Mouse (Mus musculus) naive thymus-derived CD4-positive, alpha-beta T cell, adult 2 months (primary cell): ENCODE results near the gene Mrpl53.

Experiments
- DNase-seq: peaks from one replicate; pipeline ENCODE4 v3.0.0-alpha.2; 2011; ENCODE audit warnings: low read depth

The Mrpl53 gene

DNA sequence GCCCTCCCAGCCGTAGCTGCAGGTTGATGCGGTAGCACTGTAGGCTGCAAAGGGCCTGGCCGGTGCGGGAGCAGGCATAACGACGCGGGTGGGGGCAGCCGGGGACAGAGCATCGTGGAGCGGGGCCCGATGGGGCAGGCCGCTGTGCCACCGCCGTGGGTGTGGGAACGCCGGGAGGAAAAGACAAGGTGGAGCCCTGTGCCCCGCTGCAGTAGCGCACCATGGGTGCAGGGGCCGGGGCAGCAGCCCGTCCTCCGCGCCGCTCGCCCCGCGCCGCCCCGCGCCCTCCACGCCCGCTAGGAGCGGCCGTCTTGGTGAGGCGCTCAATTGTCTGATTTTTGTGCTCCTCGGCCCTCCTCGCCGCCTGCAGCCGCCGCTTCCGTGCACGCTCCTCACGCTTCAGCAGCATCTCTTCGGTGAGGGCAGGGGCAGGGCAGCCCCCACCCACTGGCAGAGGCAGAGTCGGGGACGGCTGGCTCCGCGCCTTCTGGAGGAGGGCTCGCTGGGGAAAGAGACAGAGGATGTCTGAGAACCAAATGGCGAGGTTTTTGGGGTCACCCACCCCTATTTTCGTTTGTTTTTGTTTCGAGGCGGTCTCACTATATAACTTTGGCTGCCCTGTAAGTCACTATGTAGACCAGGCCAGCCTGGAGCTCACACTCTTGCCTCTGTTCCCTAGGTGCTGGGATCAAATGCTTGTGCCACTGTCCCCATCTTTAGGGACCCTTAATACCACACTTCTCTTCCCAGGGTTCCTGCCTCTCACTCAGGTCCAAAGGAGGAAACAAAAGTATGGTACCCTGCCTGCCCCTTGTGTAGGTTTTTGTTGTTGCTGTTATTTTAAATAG, 13.2 kb downstream of the Mrpl53 start:
- DNase-seq = peak; percentile 21

DNA sequence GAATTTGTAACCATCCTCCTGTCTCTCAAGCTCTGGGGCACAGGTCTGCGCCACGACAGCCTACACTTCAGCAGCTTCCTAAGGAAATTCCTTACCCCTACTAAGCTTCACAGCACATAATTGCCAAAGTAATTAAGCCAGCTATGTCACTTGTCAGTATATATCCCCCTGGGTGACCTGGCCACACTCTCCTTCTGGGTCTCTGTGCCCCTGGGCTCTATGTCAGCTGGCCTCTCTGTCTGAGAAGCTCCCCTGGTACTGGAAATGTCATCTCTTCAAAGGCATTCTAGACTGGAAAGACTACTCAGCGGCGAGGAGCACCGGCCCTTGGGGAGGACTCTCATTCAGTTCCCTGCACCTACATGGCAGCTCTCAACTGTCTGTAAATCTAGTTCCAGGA, 14.1 kb downstream of the Mrpl53 start:
- DNase-seq = peak; percentile 9

DNA sequence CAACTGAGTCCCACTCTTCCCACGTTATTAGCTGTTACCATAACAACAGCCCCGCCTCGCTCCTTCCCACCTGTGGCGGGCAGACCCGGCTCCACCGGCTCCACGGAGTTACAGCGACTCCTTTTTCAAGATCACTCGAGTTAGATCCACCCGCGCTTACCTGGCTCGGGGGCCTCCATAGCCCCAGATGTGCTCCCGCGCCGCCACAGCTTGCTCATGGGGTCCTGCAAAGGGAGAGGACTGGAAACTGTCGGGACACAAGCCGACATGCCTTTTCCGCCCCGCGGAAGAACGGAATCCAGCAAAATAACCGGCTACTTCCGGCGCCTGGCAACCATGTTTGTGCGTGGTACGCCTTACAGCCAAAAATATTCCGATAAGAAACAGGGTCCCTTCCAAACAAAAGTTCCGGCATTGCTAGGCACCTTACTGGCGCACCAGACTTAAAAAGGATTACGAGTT, 16.0 kb downstream of the Mrpl53 start:
- peak; percentile 96 for DNase-seq

DNA sequence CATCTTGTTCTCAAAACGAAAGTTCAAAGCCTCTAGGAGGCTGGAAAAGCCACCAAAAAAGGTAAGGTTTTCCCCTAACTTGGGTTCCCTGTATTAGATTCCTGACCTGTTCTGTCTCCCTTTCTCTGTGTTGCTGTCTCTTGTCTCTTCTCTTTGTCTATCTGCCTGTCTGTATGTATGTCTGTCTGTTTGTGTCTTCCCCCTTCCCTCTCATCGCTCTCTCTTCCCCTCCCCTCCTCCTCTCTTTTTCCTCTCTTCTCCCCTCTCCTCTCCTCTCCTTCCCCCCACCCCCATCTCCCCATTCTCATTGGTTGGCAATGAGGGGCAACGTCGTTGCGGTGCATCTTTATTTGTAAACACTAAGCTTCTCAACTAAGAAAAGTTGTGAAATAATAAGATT, 16.5 kb downstream of the Mrpl53 start, which contains the start of gene Ino80b:
Gene Ino80b (minus strand): TSS at position 101 of the 400 bp plus-strand sequence.
- DNase-seq = no peak

DNA sequence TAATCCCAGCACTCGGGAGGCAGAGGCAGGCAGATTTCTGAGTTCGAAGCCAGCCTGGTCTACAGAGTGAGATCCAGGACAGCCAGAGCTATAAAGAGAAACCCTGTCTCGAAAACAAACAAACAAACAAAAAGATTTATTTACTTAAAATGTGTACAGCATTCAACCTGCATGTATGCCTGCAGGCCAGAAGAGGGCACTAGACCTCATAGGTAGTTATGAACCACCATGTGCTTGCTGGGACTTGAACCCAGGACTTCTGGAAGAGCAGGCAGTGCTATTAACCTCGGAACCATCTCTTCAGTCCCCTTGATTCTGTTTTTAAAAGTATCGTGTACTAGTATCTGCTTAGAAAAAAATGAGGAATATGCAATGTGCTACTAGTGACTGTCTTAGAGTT, 18.6 kb downstream of the Mrpl53 start:
- DNase-seq = no peak

DNA sequence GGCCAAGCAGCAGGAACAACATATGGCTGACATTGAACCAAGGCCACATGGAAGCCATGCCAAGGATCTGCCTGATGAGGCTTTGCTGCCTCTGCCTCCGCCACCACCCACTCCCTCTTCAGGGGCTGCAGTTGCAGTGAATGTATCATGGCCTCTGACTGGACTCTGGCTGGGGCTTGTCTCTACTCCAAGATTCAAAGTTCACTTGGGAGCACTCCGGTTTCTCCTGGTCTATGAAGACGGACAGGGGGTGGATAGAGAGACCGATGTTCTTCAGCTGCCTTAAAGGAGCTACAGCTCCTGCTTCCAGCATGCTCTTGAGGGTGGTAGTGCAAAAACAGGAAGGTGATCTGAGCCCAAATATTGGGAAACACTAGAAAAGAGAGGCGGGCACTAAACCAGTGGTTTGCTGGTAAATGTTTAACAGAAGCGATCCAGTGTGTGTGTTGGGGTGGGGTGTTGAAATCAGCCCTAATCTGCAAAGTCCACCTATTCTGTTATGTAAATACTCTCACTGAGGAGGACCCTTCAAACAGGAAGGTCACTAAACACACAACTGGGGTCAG, 22.7 kb downstream of the Mrpl53 start:
- DNase-seq = no peak

DNA sequence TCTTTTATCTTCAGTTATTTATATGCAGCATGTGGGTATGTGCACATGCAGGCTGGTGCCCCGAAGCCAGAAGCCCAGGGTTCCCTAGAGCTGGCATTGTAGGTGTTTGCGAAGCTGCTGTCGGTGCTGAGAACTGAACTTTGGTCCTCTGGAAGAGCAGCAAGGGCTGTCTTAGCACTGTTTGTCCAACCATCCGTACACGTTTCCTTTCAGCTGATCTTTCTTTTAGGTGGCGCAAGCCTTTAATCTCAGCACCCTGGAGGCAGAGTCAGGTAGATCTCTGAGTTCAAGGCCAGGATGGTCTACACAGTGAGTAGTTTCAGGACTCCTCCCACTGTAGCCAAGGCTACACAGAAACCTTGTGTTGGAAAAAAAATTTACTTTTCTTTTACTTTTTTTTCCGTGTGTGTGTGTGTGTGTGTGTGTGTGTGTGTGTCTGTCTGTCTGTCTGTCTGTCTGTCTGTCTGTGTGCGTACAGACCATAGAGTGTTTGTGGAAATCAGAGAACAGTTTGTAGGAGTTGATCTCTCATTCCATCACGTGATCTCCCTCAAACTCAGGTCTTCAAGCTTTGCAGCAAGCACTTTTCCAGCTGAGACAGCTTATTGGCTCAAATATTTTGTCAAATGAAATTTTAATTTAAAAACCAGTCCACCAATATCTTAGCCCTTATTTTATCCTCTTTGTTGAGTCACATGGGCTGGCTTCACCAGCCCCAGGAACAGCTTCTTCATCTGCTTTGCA, 23.5 kb downstream of the Mrpl53 start:
- no peak for DNase-seq

DNA sequence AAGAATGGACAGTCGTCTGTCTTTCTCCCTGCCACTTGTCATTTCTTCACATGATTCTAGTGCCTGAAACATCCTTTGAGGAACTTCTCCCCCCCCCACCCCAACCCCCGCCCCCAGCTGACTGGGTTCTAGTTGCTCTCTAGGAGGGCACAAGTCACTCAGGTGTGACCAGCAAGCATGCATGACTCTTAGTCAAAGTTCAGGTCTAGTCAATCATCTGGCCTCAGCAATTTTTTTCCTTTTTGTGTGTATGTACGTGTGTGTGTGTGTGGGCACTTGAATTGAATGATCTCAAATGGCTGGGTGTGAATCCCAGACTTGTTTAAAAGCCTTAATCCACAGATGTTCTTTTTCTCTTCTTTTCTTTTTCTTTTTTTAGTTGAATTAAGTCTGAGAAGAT, 25.4 kb downstream of the Mrpl53 start:
- DNase-seq = no peak

DNA sequence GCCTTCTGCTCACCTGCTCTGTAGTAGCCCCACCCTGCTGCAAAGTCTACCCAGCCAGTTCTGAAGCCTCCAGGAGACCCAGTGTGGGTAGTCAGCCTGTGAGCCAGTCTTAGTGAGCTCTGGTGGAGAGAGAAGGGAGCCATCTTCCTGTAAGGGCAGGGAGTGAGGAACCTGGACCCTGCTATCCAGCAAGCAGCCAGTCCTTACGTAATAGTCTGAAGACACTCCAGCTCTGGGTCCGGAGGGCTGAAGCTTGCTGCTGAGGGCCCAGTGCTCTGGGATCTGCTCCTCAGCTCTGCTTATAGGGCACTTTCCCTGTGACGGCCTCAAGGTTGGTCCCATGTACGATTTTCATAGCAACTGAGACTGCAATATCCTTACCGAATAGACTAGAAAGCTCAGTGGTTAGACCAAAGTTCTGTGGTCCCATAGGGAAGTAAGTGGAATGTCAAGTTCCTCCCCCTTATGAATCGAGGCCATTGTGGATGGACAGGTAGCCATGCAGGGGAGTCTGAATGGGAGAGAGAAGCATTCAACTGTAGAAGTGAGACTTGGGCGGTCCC, 26.2 kb downstream of the Mrpl53 start, which contains the start of gene Rtkn:
Gene Rtkn (plus strand): TSS at position 513 of the 563 bp plus-strand sequence.
- DNase-seq = no peak

DNA sequence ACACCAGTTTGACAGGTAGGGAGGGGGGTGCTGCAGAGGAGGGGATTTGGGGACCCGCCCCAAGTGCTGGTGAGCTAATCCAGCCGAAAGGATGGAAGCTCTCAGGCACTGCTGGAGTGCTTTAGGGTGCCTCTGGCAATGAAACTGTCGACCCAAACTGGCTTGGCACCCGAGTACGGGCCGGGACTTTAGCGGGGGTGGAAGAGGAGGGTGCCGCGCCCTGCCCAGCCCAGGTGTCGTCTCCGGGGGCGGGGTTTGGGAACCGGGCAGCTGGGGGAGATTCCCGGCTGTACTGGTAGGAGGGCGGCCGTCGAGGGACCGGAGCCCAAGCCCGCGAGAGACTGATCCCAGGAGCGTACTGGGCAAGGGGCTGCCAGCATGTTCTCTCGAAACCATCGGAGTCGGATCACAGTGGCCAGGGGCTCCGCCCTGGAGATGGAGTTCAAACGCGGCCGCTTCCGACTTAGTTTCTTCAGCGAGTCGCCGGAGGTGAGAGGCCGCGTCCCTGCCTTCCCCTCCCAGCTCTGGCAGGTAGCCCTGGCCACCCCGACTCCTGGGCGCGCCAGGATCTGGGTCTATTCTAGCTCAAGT, 26.8 kb downstream of the Mrpl53 start:
- DNase-seq = no peak

DNA sequence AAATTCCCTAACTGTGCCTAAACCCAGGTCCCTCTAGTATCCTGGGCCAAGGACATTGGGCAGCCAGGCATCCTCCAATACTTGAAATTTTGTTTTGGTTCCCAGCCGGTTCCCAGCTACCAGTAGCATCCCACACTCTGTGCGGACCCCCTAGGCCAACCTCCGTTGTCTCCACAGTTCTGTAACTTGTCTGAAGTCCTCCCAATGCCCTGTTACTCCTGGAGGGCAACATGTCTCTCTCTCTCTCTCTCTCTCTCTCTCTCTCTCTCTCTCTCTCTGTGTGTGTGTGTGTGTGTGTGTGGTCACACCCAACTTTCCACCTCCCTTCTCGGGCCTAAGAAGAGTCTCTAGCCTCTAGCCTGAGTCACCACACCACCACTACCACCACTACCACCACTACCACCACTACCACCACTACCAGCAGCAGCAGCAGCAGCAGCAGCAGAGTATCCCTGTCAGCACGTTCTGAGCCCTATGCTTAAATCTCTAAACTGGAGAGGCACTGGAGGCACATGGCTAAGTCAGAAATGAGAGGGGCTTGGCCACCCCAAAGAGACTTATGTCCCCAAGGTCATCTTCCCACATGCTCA, 27.5 kb downstream of the Mrpl53 start:
- no peak for DNase-seq

DNA sequence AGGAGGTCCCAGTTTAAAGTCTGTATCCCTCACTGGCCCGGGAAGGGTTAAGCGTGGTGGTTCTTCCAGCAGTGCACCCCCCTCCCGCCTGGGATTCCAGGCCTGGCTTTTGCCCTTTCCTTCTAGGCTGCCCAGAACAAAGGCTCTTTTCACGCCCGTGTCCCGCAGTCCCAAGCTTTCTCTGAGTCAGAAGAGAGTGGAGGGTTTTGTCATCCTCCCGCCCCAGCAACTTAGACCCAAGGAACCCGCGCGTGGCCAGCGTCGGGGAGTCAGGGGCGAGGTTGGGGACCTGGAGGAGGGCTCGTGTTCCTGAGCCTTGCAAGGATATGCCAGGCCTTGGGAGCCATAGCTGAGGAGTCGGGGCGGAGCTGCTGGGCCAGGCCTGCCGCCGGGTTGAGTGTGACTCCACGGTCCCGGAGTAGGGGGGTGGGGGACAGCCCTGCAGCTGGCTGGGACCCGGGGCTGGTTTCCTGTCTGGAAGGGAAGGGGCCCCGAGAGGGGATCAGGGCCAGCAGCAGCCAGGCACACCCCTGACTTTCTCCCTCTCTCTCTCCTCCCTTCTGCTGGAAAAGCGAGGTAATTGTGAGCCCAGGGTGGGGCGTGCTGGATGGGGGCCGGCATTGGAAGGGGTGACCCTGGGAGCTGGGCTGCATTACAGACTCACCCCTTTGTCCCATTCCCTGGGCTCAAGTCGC, 28.2 kb downstream of the Mrpl53 start:
- no peak for DNase-seq

DNA sequence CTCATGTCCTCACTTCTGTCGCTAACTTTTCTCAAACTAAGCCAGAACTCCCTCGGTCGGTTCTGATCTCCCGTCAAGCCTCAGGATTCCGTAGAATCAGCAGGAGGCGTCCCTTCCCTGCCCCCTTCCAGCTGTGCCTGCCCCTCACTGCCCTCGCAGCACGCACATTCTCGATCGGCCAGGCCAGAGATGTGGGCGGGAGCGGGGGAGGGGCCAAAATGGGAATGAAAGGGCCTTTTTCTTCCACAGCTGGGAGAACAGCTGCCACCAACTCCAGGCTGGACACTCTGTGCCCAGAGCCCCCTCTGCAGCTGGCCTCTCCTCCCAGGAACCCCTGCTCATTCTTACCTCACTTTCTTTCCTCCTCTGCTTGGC, 28.7 kb downstream of the Mrpl53 start:
- DNase-seq = no peak

DNA sequence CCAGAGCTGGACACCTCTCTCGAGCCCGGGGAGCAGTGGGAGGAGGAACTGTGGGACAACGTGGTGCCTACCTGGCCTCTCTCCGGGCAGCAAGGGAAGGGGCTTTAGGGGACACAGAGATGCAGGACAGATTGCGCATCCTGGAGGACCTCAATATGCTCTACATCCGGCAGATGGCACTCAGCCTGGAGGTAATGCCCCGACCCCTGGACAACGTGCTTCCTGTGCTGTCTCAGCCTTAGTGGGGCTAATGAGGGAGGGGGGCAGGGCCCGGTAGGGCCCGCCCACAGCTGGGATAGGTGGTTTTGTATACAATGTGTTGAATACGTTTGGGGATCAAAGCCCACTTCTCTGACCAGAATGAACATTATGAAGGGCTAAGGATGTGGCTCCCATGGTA, 29.2 kb downstream of the Mrpl53 start:
- no peak for DNase-seq

DNA sequence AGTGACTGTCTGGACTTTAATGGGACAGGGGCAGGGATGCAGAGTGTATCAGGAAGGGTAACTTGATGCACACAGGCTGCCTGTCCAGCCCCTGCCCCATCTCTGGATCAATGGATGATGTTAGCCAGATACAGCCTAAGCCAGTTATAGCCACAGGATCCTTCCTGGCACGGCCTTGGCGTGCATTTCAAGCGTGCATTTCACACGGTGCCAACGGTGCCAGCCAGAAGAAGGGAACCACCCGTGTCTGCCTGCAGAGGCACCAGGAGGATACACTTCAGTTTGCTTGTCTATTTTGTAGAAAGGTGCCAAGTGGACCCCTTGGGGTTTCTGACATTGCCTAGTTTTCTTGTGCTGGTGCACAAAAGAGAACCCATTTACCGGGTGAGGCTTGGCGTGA, 31.2 kb downstream of the Mrpl53 start:
- no peak for DNase-seq

DNA sequence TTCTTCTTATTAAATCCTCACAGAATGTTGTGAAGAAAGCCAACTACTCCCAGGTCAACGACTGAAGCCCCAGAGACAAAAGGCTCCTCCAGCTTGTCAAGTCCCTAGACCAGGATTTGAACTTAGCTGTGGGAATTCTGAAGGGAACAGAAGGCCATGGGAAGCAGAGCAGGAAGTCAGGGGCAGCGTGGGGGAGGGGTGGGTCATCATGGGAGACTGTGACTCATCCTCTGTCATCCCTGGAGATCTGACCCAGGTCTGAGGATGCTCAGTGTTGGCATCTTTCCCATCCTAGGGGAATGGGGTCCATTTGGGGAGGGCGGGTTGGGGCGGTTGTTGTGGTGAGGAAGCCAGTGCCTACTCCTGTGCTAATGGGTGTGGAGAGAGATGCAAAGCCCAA, 32.8 kb downstream of the Mrpl53 start:
- DNase-seq = no peak

DNA sequence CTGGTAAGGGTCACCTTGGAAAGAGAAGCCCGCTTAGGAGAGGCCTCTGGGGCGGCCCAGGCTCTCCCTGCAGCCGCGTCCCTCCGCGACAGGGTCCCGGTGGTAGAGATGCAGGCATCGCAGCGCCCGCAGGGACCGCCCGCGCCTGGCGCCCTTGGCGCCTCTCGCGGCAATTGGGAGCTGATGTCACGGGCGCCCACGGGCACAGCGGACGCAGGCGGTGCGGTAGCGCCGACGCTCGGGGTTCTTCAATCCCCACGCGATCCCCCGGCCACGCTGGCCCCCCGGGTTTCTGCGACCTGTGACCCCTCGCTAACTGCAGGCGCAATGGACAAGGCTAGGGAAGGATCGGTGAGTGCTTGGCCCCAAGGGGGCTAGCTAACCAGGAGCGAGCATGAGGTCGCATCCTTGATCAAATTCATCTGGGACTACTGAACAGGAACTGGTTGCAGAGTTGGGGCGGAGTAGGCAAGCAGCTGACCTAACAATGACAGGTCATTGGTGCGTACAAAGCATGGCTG, 33.4 kb downstream of the Mrpl53 start:
- DNase-seq = no peak

DNA sequence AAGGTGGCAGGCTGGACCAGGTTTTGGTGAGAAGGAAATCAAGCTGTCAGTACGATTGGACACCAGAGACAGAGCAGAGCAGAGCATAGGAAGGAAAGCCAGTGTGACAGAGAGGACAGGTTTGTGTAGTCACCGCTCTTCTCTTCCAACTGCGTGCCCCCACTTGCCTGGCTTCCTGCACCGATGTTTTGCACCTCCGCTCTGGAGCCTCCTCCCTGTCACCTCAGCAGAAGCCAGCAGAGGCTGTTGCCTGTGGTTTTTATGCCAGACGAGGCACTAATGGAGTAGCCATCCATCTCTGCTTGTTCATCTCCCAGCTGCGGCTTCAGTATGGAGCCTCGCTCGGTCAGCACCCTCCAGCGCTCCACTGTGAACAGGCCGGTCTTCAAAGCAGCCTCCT, 34.0 kb downstream of the Mrpl53 start:
- DNase-seq = no peak

DNA sequence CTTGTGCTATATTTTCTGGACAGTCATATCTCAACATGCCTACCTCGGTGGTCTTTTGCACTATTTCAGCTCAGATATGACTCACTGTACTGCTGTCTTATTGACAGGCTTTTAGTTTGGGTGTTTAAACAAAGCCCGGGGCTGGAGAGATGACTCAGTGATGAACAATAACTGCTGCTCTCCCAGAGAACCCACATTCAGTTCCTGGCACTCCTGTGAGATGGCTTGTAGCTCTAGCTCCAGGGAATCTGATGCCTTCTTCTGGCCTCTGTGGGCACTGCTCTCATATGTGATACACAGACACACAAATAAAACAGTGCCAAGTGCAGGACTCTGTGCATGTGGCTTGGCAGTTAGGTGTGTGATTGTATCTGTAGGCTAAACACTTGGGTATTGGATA, 36.4 kb downstream of the Mrpl53 start:
- no peak for DNase-seq

DNA sequence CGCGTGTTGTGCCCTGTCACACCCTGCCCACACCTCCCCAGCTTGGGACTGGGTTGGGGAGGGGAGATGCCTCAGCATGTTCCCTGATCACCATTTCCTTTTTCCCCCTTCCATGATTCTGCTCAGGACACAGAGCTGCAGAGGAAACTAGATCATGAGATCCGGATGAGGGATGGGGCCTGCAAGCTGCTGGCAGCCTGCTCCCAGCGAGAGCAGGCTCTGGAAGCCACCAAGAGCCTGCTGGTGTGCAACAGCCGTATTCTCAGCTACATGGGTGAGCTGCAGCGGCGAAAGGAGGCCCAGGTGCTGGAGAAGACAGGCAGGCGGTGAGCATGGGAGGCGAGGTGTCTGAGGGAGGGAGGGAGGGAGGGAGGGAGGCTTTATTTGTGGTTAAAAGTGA, 37.0 kb downstream of the Mrpl53 start:
- DNase-seq = no peak

DNA sequence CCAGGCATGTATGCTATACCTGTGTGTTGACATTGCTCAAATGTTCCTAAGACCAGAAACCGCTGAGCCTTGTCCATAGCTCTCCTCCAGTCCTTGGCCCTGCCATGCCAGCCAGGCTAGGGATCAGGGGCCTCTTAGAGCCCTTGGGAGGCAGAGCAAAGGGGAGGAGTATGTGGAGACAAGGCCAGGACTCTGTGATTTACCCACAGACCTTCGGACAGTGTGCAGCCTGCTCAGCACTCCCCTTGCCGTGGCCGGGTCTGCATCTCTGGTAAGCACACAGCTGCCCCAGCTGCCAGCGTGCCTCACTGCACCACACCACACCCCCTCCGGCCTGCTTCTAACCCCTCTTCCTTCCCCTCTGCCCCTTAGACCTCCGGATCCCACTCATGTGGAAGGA, 38.4 kb downstream of the Mrpl53 start:
- DNase-seq = no peak
